Mouse (Mus musculus): ENCODE results near the gene Rab3c. TPM values are rescaled to one million over a fixed set of nuclear protein-coding genes. Genes with fewer than 3 reads are reported as not detected.
A peak's percentile ranks its signal among the peaks of the same experiment; 100 is the strongest.

Rab3c gene
- polyA plus RNA-seq, 1 experiment from 2014 or later, result 215 TPM

- H3K4me1 ChIP-seq, result peaks cover 15% of the 10 kb centered on the region
- 71% methylated on average over 4 of the region's 4 CpGs for WGBS
- H3K27me3 ChIP-seq (replicated peaks), result no peaks in the 10 kb centered on the region
- no peak overlapping the region for H3K27ac ChIP-seq (replicated peaks)
- no peak overlapping the region for H3K9ac ChIP-seq (replicated peaks)
- H3K4me3 ChIP-seq (replicated peaks), result no peak overlapping the region
- ATAC-seq (ENCODE audit: low FRiP score), result no peak
- no peaks in the 10 kb centered on the region for H3K36me3 ChIP-seq
- H3K9me3 ChIP-seq (replicated peaks), result no peaks in the 10 kb centered on the region
- no peak overlapping the region for H3K4me2 ChIP-seq
Measured at GRCm38 (mm10) chr13:110184963-110185685, 95.7 kb downstream of the Rab3c start.

- no peak overlapping the region for H3K4me3 ChIP-seq (replicated peaks)
- H3K4me1 ChIP-seq, result no peaks in the 10 kb centered on the region
- no peaks in the 10 kb centered on the region for H3K27me3 ChIP-seq (replicated peaks)
- no peak overlapping the region for H3K4me2 ChIP-seq
- 81% methylated on average over 6 of the region's 6 CpGs for WGBS
- H3K9me3 ChIP-seq (replicated peaks), result no peaks in the 10 kb centered on the region
- H3K27ac ChIP-seq (replicated peaks), result no peak overlapping the region
- no peaks in the 10 kb centered on the region; the same call in 1 of the 2 replicates for H3K36me3 ChIP-seq
- H3K9ac ChIP-seq (replicated peaks), result no peak overlapping the region
- ATAC-seq (ENCODE audit: low FRiP score), result no peak
Measured at GRCm38 (mm10) chr13:110175651-110176050, 105.1 kb downstream of the Rab3c start.

GRCm38 (mm10) chr13:110169669-110170068 is 111.1 kb downstream of the Rab3c start:
- ATAC-seq (ENCODE audit: low FRiP score), result no peak
- no peak overlapping the region for H3K4me2 ChIP-seq
- no peak overlapping the region for H3K27ac ChIP-seq (replicated peaks)
- H3K9me3 ChIP-seq (replicated peaks), result no peaks in the 10 kb centered on the region
- no peaks in the 10 kb centered on the region for H3K27me3 ChIP-seq (replicated peaks)
- peaks cover 14% of the 10 kb centered on the region for H3K4me1 ChIP-seq
- 59% methylated on average over 3 of the region's 3 CpGs for WGBS
- no peak overlapping the region for H3K4me3 ChIP-seq (replicated peaks)
- no peak overlapping the region for H3K9ac ChIP-seq (replicated peaks)
- no peaks in the 10 kb centered on the region; the same call in 1 of the 2 replicates for H3K36me3 ChIP-seq

DNA sequence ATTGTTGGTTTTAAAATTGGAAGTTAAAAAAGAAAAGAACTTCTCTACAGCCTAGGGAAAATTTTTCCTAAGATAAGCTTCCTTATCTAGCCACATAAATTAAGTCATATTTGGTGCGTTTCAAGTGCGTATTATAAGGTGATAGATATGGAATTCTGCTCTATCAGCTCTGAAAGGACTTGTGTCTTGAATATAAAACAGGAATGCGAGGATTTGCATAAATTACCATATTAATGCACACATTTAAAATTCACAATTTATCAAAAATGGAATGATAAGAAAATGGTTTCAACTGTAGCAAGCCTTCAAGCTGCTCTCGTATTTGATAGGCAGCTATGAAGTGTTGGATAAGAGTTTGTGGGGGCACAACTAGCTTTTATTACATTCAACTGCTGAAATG is 111.6 kb downstream of the Rab3c start:
- ATAC-seq (ENCODE audit: low FRiP score), result no peak
- 50% methylated on average over 4 of the region's 4 CpGs for WGBS
- no peak overlapping the region for H3K9ac ChIP-seq (replicated peaks)
- H3K4me1 ChIP-seq, result peaks cover 14% of the 10 kb centered on the region
- no peak overlapping the region for H3K4me2 ChIP-seq
- no peaks in the 10 kb centered on the region; the same call in 1 of the 2 replicates for H3K36me3 ChIP-seq
- no peak overlapping the region for H3K27ac ChIP-seq (replicated peaks)
- H3K4me3 ChIP-seq (replicated peaks), result no peak overlapping the region
- no peaks in the 10 kb centered on the region for H3K9me3 ChIP-seq (replicated peaks)
- H3K27me3 ChIP-seq (replicated peaks), result no peaks in the 10 kb centered on the region

DNA sequence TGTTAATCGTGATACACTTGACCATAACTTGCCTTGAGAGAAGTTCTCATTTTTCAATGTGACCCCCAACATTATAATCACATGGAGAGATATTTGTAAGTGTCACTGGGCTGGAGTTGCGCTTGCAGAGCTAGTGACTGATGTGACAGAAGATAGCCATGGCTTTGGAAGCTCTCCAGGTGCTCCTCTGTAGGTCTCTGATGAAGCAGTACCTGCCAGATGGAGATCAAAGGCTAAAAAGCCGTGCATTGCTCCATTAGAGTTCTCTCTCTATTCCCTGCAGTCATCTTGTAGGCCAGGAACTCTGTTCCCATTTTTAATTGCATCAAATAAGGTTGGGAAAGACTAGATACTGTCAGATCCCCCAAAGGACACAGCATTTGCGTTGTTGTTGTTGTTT is 112.2 kb downstream of the Rab3c start:
- 72% methylated on average over 4 of the region's 4 CpGs for WGBS
- Histone ChIP-seq H3K9me3 (replicated peaks) (no peaks in the 10 kb centered on the region), H3K36me3 (no peaks in the 10 kb centered on the region; the same call in 1 of the 2 replicates), H3K4me1 (peaks cover 14% of the 10 kb centered on the region), H3K27ac (replicated peaks) (peak overlapping the region; percentile 45; the same call in 1 of the 2 replicates), H3K4me3 (replicated peaks) (no peak overlapping the region), H3K4me2 (no peak overlapping the region), H3K9ac (replicated peaks) (no peak overlapping the region), H3K27me3 (replicated peaks) (no peaks in the 10 kb centered on the region)
- ATAC-seq (ENCODE audit: low FRiP score), result no peak

DNA sequence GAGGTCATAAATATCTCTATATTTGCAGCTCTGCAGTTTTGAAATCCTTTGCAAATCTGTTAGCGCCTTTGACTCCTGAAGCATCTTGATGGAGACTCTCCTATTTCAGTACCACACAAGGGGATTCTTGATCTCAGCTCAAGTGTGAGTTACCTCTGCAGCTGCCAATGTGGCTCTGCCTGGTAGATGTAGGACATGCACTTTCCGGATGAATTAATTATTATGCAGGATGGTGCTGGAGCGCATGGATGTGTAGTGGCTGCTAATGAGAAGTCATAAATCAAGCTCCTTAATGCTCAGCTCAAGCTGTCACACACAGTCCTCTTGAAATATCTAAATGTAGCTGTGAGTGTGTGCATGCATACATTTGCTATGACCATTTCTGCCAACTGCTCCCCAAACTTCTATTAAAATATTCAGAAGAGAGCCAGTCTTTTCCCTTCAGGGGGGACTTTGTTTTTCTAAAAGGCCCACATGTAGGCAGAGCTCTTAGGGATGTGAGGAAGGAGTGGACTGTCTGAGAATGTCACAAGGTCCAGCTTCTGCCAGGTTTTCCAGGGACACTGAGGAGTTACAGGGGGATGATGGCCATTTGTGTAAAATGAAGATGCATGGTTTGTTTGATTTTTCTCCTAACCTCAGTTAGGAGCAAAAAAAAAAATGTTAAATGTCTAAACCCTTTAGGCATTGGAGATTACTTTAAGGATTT is 114.0 kb downstream of the Rab3c start:
- no peaks in the 10 kb centered on the region for H3K27me3 ChIP-seq (replicated peaks)
- no peak overlapping the region for H3K4me3 ChIP-seq (replicated peaks)
- H3K9me3 ChIP-seq (replicated peaks), result no peaks in the 10 kb centered on the region
- no peak overlapping the region for H3K9ac ChIP-seq (replicated peaks)
- WGBS, result 16% methylated on average over 3 of the region's 3 CpGs
- peaks cover 14% of the 10 kb centered on the region for H3K4me1 ChIP-seq
- peak overlapping the region; percentile 49 for H3K27ac ChIP-seq (replicated peaks)
- H3K36me3 ChIP-seq, result no peaks in the 10 kb centered on the region
- peak; percentile 91 for ATAC-seq (ENCODE audit: low FRiP score)
- no peak overlapping the region for H3K4me2 ChIP-seq

DNA sequence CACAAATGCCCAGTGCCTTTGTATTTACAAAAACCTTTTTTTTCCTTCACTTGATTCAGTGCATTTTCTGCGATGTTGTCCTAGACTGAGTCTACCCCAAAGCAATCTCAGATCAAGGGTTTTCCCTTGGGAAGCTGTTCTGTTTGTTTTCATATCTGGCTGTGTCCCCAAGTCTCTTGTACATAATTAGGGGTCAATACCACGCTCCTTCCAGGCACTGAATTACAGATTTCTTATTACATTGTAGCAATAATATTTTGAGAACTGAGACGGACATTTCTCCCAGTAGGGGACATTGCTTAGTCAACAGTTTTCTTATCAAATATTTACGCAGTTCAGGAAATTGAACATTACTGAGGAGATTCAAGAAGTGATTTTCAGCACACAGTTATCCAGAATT is 120.8 kb downstream of the Rab3c start:
- H3K4me3 ChIP-seq (replicated peaks), result no peak overlapping the region
- no peaks in the 10 kb centered on the region for H3K27me3 ChIP-seq (replicated peaks)
- H3K9ac ChIP-seq (replicated peaks), result no peak overlapping the region
- H3K4me1 ChIP-seq, result 0 out of 2 replicates have a peak, but pooled peaks cover 14% of the 10 kb centered on the region
- H3K9me3 ChIP-seq (replicated peaks), result no peaks in the 10 kb centered on the region
- WGBS, result 32% methylated on average over 4 of the region's 4 CpGs
- ATAC-seq (ENCODE audit: low FRiP score), result no peak
- no peak overlapping the region for H3K4me2 ChIP-seq
- no peaks in the 10 kb centered on the region for H3K36me3 ChIP-seq
- H3K27ac ChIP-seq (replicated peaks), result no peak overlapping the region

DNA sequence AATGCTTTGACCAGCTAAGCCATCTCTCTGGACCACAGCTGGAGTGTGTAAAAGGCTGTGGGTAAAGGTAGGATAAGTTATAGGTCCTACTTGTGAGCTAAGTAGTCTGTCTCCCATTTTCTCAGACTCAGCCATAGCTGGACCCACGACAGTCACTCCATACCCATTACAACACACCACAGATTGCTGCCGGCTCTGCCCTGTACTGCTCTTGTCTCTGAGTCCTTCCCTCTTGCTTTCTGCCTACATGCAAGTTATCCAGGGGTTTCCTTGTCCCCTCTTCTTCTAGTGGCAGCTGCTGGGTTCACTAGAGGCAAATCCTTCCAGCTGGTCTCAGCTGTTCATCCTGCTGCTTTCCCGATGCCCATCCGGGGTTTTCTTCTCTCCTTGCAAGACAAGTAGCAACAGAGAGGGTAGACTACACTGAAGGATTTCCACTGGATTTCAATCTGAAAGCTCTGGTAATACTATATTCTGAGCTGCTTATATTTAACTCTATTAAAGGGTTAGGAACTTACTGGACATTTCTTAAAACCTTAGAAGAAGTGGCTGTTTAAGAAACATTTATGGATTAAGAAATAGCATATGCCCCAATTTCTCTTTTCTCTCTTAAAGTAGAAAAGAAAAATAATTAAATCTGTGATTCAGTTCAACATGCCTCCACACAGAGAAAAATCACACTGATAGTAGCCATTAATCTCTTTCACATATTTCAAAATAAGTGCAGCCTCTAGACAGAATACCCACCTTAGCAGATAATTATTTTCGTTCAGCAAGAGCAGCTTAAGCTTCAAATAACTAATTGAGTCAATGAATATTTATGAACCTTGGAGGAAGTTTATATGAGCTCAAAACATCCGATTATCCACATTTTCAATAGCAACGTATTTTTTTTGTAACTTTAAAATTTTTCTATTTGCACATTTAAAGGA is 121.9 kb downstream of the Rab3c start:
- H3K4me2 ChIP-seq, result no peak overlapping the region
- H3K36me3 ChIP-seq, result no peaks in the 10 kb centered on the region
- 37% methylated on average over 7 of the region's 7 CpGs for WGBS
- no peak for ATAC-seq (ENCODE audit: low FRiP score)
- no peak overlapping the region for H3K4me3 ChIP-seq (replicated peaks)
- no peaks in the 10 kb centered on the region for H3K9me3 ChIP-seq (replicated peaks)
- H3K4me1 ChIP-seq, result peaks cover 17% of the 10 kb centered on the region; the same call in 1 of the 2 replicates
- H3K9ac ChIP-seq (replicated peaks), result no peak overlapping the region
- no peak overlapping the region for H3K27ac ChIP-seq (replicated peaks)
- no peaks in the 10 kb centered on the region for H3K27me3 ChIP-seq (replicated peaks)

- Histone ChIP-seq H3K4me1 (peaks cover 14% of the 10 kb centered on the region), H3K9ac (replicated peaks) (no peak overlapping the region), H3K4me3 (replicated peaks) (no peak overlapping the region), H3K9me3 (replicated peaks) (no peaks in the 10 kb centered on the region), H3K4me2 (no peak overlapping the region), H3K27ac (replicated peaks) (peak overlapping the region; percentile 75), H3K36me3 (no peaks in the 10 kb centered on the region), H3K27me3 (replicated peaks) (no peaks in the 10 kb centered on the region)
- ATAC-seq (ENCODE audit: low FRiP score), result peak; percentile 61
- 38% methylated on average over 3 of the region's 3 CpGs for WGBS
Measured at GRCm38 (mm10) chr13:110145545-110145944, 135.3 kb downstream of the Rab3c start.

DNA sequence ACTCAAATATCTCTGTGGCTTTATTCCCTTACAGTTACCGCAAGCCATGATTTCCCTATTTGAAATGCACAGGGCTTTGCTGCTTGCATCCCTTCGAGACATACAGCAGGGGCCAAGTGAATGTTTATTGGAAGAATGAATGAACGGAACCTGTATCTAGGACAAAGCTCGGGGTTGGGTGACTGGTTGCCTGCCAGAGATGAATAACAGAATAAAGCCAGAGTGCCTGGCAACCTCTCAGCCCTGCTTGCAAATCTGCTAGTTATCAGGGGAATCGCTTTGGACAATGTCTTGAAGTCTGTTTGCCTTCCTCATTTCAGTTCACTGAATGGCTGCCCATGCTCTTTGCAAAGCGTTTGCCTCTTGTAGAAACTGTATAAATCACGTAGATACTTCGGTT is 135.8 kb downstream of the Rab3c start:
- WGBS, result 20% methylated on average over 8 of the region's 8 CpGs
- no peak overlapping the region for H3K4me2 ChIP-seq

GRCm38 (mm10) chr13:110139339-110139738 is 141.5 kb downstream of the Rab3c start:
- no peak overlapping the region for H3K4me3 ChIP-seq (replicated peaks)
- WGBS, result 46% methylated on average over 5 of the region's 5 CpGs
- H3K27ac ChIP-seq (replicated peaks), result peak overlapping the region; percentile 24
- peaks cover 8% of the 10 kb centered on the region; the same call in 1 of the 2 replicates for H3K4me1 ChIP-seq
- no peaks in the 10 kb centered on the region for H3K9me3 ChIP-seq (replicated peaks)
- H3K9ac ChIP-seq (replicated peaks), result no peak overlapping the region
- H3K36me3 ChIP-seq, result no peaks in the 10 kb centered on the region
- H3K27me3 ChIP-seq (replicated peaks), result no peaks in the 10 kb centered on the region
- peak; percentile 66; the same call in 1 of the 2 replicates for ATAC-seq (ENCODE audit: low FRiP score)
- no peak overlapping the region for H3K4me2 ChIP-seq

More for the DNA sequence above, 135.8 kb downstream of the Rab3c start:
- ATAC-seq (ENCODE audit: low FRiP score), result peak; percentile 84
- Histone ChIP-seq H3K36me3 (no peaks in the 10 kb centered on the region), H3K4me3 (replicated peaks) (no peak overlapping the region), H3K9ac (replicated peaks) (no peak overlapping the region), H3K9me3 (replicated peaks) (no peaks in the 10 kb centered on the region), H3K27ac (replicated peaks) (peak overlapping the region; percentile 75), H3K27me3 (replicated peaks) (no peaks in the 10 kb centered on the region), H3K4me1 (peaks cover 14% of the 10 kb centered on the region)

Measured in neural tube, embryonic 15.5 days (tissue).